Mouse (Mus musculus) Patski (cell line): ENCODE data around the gene Pcx. TPM values are rescaled to one million over a fixed set of nuclear protein-coding genes. Genes with fewer than 3 reads are reported as not detected.
A peak's percentile ranks its signal among the peaks of the same experiment; 100 is the strongest.

Experiments
- ATAC-seq: fragments of 100-300 bp; one replicate; pipeline ENCODE4 v1.8.0; 2021
- CTCF ChIA-PET: fragments of 350-600 bp; sonication (Branson Sonifier 250); formaldehyde crosslinking; loops from one replicate; lab custom pipeline; 2022; ENCODE audit warnings: inconsistent platforms; lab: Charles Lee
- POLR2A ChIA-PET: fragments of 350-600 bp; sonication (Branson Sonifier 250); formaldehyde crosslinking; loops from one replicate; lab custom pipeline; 2022; ENCODE audit warnings: antibody characterized with exemption, inconsistent platforms; lab: Charles Lee
- DNase-seq: peaks from one replicate; pipeline ENCODE4 v3.0.0-alpha.2; 2011; ENCODE audit warnings: low read depth, low spot score
- H3K27me3 ChIP-seq: fragments of 371-371 bp; one replicate; pipeline ENCODE4 v1.5.1; 2021
- CTCF ChIP-seq: fragments of 100-300 bp; IDR thresholded peaks from one replicate; pipeline ENCODE4 v1.5.1; 2021
- in situ Hi-C: fragments of 300-500 bp; cut with MboI; formaldehyde crosslinking; loops from 3 replicates; pipeline ENCODE4 v1.11.1; 2018; ENCODE audit warnings: low pct_unique_long_range_greater_than_20kb, mixed read lengths
- polyA plus RNA-seq: library from polyadenylated mRNA; unstranded; gene quantifications from one replicate; pipeline ENCODE4 v1.2.3, GENCODE M21; 2021

Pcx gene
- polyA plus RNA-seq, 1 experiment from 2014 or later, result 21.5 TPM

DNA sequence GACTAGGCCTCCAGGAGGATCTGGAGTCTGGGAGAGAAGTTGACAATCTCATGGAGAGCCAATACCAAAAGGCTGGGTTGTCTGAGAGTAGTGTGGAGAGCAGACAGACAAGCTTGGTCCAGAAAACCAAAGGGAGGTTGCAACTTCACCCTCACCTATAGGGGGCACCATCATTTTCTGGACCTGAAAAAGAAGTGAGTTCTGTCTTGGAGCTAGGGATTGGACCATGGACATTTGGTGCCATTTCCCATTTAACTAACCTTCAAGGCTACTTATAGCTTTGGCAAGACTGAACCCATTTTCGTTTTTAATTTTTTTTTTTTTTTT lies 32.1 kb upstream of the Pcx start:
- ATAC-seq, result peak; percentile 28
- CTCF ChIA-PET, result interaction anchor here (0.7 to 3.3 kb wide), 4 partner anchors 13 to 45 kb away, joined by 4 to 26 read pairs (median 4); no protein-coding TSS in a partner anchor
- TF ChIP-seq CTCF, result peak; percentile 68
- in situ Hi-C loops, result no loop called here
- POLR2A ChIA-PET, result interaction anchor here (0.9 to 1.3 kb wide), 3 partner anchors 11 to 37 kb away, joined by 3 to 5 read pairs (median 4); no protein-coding TSS in a partner anchor
- no peak for DNase-seq
- no peaks in the 10 kb centered on the region for H3K27me3 ChIP-seq

DNA sequence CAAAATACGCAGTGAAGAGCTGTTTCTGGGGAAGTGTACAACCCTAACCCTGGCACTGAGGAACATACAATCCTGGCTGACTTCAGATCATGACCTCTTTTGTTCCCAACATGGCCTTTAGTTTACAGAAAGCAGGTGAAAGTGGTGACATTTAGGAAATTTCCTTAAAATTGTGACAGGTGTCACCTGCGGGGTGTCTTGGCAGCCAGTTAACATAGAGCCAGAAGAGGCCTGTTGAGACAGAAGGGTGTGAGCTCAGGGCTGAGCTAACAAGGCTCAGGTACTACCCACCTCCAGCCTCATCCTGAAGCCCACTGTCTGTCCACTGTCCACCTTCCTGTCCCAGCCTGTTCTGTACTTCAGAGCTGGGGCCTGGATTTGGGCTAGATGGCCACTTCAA lies 30.2 kb upstream of the Pcx start:
- no peak for TF ChIP-seq CTCF
- DNase-seq, result no peak
- ChIA-PET CTCF (interaction anchor here (0.8 to 3.3 kb wide), 3 partner anchors 12 to 25 kb away, joined by 3 to 26 read pairs (median 6); no protein-coding TSS in a partner anchor), POLR2A (no interaction called here)
- in situ Hi-C loops, result no loop called here
- no peaks in the 10 kb centered on the region for H3K27me3 ChIP-seq
- ATAC-seq, result no peak

DNA sequence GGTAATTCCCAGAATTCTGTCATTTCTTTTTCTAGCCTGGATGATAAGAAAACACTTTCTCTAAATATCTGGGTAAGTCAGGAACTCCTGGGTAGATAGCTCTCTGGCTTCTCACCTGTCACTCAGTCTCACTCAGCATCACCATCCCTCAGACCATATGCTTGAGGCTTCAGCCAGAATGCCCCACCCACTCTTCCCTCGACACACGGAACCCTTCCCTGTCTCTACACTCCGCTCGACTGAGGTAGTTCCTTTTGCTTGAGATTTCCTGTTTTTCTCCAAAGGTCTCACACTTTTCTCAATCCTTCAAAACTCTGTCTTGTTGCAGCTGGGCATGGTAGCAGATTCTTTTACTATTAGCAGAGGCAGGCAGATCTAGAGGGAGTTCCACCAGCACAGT lies 28.9 kb upstream of the Pcx start:
- ATAC-seq (no peak), DNase-seq (no peak)
- no peaks in the 10 kb centered on the region for H3K27me3 ChIP-seq
- POLR2A ChIA-PET, result interaction anchor here (0.8 kb wide), 1 partner anchor 16 kb away, joined by 3 read pairs; no protein-coding TSS in a partner anchor
- TF ChIP-seq CTCF, result no peak
- in situ Hi-C loops, result no loop called here
- CTCF ChIA-PET, result no interaction called here

DNA sequence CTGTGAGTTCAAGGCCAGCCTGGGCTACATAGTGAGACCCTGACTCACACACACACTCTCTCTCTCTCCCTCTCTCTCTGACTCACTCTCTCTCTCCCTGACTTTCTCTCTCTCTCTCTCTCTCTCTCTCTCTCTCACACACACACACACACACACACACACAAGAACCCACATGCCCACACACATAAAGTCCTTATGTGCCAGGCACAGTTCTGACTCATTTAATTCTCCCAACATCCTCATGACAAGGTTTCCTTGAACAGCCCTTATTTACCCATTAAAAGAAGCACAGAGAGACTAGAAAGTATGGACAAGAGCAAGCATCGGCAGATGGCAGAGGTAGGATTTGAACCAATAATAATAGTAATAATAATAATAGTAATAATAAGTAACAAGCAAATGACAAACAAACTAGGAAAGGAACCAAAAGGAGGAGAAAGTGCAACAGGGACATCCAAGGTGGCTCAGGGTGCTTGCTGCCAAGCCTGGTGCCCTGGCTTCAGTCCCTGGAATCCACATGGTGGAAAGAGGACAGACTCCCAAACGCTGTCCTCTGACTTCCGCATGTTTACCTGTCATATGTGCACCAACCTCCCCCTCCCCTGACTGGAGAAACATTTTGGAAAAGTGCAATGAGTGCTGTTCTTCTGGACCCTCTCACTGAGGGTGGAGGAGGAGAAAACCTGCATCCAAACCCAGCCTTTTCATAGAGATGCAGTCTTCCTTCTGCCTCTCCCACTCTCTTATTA lies 28.0 kb upstream of the Pcx start:
- POLR2A ChIA-PET, result no interaction called here
- no peak for ATAC-seq
- no peak for TF ChIP-seq CTCF
- CTCF ChIA-PET, result no interaction called here
- no peak for DNase-seq
- no peaks in the 10 kb centered on the region for H3K27me3 ChIP-seq
- in situ Hi-C loops, result no loop called here

DNA sequence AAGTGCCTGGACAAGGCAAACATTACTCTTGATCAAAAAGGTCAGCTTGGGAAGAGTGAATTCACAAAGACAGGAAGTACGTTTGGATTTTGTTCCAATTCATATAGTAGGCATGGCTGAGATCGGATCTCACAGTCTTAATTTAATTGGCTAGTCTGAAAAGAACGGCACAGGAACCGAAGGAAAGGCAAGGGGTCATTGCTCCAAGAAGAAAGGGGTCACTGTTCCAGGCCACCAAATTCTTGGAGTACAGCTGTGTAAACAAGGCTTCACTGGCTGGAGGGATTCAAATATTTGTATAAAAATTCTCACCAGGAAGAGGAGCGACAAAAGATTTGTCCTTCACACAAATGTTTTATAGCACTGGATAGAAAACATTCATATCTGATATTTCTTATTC lies 25.3 kb upstream of the Pcx start:
- ATAC-seq, result no peak
- DNase-seq, result no peak
- CTCF ChIA-PET, result no interaction called here

DNA sequence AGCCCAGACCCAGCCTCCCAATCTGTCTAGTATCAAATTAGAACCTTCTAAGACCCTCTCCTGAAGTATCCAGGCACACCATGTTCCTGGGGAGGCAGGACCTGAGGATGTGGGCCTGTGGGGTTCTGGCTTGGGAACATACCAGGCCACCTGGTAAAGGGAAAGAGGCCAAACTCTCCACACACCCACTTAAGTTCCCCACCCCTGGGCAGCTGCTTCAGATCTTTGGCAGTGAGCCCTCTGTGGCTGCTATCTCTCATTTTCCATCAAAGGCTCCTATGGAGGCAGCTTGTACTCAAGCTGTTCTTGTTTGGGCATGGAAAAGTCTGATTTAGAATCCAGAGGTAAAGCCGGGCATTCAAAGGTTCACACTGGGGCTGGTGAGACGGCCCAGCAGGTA lies 22.4 kb upstream of the Pcx start:
- TF ChIP-seq CTCF, result no peak
- CTCF ChIA-PET, result no interaction called here
- in situ Hi-C loops, result no loop called here
- DNase-seq (no peak), ATAC-seq (no peak)
- no peaks in the 10 kb centered on the region for H3K27me3 ChIP-seq
- POLR2A ChIA-PET, result interaction anchor here (0.7 kb wide), 1 partner anchor 189 kb away, joined by 3 read pairs; no protein-coding TSS in a partner anchor

More for the DNA sequence above, 25.3 kb upstream of the Pcx start:
- POLR2A ChIA-PET, result no interaction called here
- no peak for TF ChIP-seq CTCF
- in situ Hi-C loops, result no loop called here
- no peaks in the 10 kb centered on the region for H3K27me3 ChIP-seq

DNA sequence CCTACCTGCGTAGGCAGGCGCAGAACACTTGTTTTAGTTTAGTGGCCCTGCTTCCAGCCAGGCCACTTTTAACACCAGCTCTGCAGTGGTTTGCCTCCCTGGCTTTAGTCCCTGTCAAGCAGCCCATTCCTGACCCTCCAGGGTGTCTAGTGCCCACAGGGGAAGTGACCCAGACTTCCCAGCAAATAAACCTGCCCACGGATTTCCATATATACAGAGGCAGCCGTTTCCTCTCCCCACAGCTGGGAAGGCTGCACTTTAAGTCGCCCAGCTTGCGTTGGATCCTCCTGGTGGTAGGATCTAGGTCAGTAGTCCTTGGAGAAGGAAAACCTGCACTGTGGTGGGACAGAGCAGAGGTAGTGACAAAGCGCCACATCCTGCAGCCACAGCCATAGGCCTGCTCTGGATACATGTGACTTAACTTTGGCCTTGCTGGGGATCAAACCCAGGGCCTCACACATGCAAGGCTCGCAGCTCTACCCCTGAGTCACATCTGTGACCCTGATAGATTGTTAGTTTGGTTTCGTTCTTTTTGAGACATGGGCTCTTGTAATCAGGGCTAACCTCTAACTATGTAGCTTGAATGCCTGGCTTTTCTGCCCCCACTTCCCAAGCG lies 19.1 kb upstream of the Pcx start:
- H3K27me3 ChIP-seq, result no peaks in the 10 kb centered on the region
- CTCF ChIA-PET, result interaction anchor here (1.5 to 5.0 kb wide), 7 partner anchors 12 to 49 kb away, joined by 3 to 26 read pairs (median 10); partner anchors contain the start of gene Pcx
- ATAC-seq (no peak), DNase-seq (no peak)
- TF ChIP-seq CTCF, result no peak
- in situ Hi-C loops, result no loop called here
- POLR2A ChIA-PET, result no interaction called here

DNA sequence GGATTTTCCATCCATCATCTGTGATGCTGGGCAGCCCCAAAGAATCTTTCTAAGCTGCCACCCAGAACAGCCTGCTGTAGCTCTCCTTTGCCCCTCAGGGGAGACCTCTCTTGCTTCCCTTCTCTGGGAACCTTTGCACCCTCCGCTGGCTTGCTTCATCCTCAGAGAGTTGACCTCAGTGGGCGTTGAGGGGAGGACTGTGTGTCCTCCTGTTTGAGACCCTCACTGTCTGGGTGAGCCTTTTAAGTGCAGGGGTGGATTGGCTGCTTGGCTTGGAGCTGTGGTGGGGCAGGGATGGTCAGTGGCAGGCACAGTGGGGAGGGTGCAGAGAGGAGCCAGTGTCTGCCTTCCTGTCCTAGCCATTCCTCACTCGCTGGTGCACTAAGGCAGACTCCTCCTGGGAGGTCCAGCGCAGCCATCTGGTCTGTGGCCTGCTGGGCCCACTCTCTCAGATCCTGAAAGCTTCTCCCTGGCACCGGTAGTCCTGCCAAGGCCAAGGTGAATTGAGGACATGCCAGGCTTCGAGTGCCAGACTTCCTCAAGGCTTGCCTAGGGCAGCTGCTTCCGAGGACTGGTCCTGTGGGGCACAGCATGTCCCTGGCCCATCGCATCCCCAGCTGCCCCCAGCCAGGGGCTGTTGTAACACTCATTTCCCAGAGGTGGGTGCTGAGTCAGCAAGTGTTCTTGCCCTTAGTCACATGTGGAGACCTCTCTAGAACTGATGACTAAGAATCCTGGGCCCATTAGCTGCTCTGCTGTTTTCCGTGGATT lies 17.6 kb upstream of the Pcx start:
- POLR2A ChIA-PET, result interaction anchor here (0.6 to 1.3 kb wide), 5 partner anchors 15 to 469 kb away, joined by 3 to 5 read pairs (median 4); partner anchors contain the start of genes Mrpl11 and Rhod
- CTCF ChIA-PET, result interaction anchor here (0.6 to 5.0 kb wide), 10 partner anchors 13 to 244 kb away, joined by 3 to 26 read pairs (median 4); partner anchors contain the start of gene Pcx
- ATAC-seq (peak; percentile 77), DNase-seq (peak; percentile 97)
- in situ Hi-C loops, result no loop called here
- H3K27me3 ChIP-seq, result no peaks in the 10 kb centered on the region
- no peak for TF ChIP-seq CTCF

DNA sequence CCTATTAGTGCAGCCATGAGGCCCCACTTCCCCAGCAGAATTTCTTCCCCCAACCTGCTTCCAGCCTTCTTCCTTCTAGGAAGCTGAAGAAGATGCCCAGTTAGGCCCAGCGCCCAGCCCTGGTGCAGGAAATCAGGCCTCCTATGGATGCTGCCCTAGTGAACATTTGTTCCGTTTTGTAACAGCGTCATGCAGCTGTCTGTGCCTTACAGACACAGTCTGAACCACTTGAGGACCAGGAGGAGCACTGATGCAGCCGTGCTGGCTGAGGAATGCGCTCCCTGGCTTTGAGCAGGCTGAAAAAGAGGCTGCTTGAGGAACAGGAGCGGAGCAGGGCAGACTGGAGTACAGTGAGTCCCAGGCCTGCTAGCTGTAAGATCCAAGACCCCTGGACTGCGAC lies 15.6 kb upstream of the Pcx start:
- no peaks in the 10 kb centered on the region for H3K27me3 ChIP-seq
- no peak for TF ChIP-seq CTCF
- in situ Hi-C loops, result loop anchor here (5.0 kb wide), 2 partner anchors 133 to 248 kb away; partner anchors contain the start of gene Rce1
- CTCF ChIA-PET, result interaction anchor here (1.9 kb wide), 1 partner anchor 132 kb away, joined by 6 read pairs; no protein-coding TSS in a partner anchor
- no peak for DNase-seq
- ATAC-seq, result no peak
- POLR2A ChIA-PET, result no interaction called here

DNA sequence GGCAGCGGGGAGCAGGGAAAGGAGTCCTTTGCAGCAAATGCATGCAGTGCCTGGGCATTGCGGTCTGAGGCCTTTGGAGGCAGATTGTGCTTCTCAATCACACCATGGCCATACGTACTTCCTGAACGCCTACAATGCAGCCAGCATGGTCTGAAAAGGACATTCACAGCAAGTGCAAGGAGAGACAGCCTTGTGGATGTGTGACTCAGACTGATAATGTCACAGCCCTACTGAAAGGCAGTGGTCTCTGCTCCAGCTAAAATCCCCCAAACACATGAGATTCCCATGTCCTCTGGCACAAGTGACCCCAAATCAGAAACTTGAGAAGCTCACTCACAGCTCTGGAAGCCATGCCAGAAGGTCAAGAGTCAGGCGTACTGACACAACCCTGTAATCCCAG lies 14.5 kb upstream of the Pcx start:
- no peak for TF ChIP-seq CTCF
- ATAC-seq (no peak), DNase-seq (no peak)
- in situ Hi-C loops, result loop anchor here (5.0 kb wide), 2 partner anchors 131 to 246 kb away; partner anchors contain the start of gene Rce1
- no peaks in the 10 kb centered on the region for H3K27me3 ChIP-seq
- POLR2A ChIA-PET, result interaction anchor here (0.8 kb wide), 1 partner anchor 218 kb away, joined by 4 read pairs; no protein-coding TSS in a partner anchor
- CTCF ChIA-PET, result interaction anchor here (1.0 to 2.6 kb wide), 4 partner anchors 18 to 131 kb away, joined by 3 to 9 read pairs (median 5); no protein-coding TSS in a partner anchor
